Mouse (Mus musculus) ES-E14 (cell line): ENCODE data around the gene Pde6d.

Experiments
- CHD2 ChIP-seq: IDR thresholded peaks from 2 replicates; pipeline ENCODE4 v1.6.1; 2014; ENCODE audit warnings: mild to moderate bottlenecking, low read depth, low read length, inconsistent platforms
- MAFK ChIP-seq: IDR thresholded peaks from 2 replicates; pipeline ENCODE4 v1.6.1; 2014; ENCODE audit warnings: mild to moderate bottlenecking, low read depth, low read length, inconsistent platforms; ENCODE audit not compliant: insufficient read depth
- ZC3H11A ChIP-seq: IDR thresholded peaks from 2 replicates; pipeline ENCODE4 v1.6.1; 2012; ENCODE audit warnings: low read depth, mild to moderate bottlenecking, inconsistent platforms, low read length, borderline replicate concordance

DNA sequence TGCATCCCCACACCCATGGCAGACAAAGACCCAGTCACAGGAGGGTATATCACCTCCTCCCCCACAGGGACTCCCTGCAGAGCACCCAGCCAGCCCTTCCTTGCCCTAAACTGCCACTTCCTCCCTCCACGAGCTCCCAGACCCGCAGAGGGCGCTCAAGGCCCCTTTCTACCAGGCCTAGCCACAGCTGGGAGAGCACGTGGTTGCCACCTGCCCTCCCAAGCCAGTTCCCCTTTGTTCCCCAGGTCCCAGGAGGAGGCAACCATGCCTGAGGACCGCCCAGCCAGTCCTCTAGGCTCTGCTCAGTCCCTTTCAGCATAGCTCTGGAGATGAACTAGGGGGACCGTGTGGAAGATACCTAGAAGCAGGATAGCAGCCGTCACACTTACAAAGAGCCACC, 73.0 kb downstream of the Pde6d start:
- no peak for TF ChIP-seq CHD2
- TF ChIP-seq ZC3H11A, result peak; percentile 44; the same call in 1 of the 2 replicates
- no peak for TF ChIP-seq MAFK
